Mouse (Mus musculus) C2C12 (cell line): ENCODE results near the gene Cd151. TPM values are rescaled to one million over a fixed set of nuclear protein-coding genes. Genes with fewer than 3 reads are reported as not detected.

Experiments used
- H3K27me3 ChIP-seq: one replicate; pipeline ENCODE4 v1.6.1; 2011; ENCODE audit not compliant: control insufficient read depth, insufficient read depth, insufficient read length
- H3K36me3 ChIP-seq: one replicate; pipeline ENCODE4 v1.6.1; 2011; ENCODE audit not compliant: control insufficient read depth, insufficient read depth
- H3K4me3 ChIP-seq: one replicate; pipeline ENCODE4 v1.5.1; 2011; ENCODE audit warnings: mild to moderate bottlenecking, control low read depth; ENCODE audit not compliant: poor library complexity, insufficient read depth, severe bottlenecking
- H3K79me2 ChIP-seq: one replicate; pipeline ENCODE4 v1.6.1; 2011; ENCODE audit not compliant: control insufficient read depth, insufficient read depth
- H3K79me3 ChIP-seq: one replicate; pipeline ENCODE4 v1.6.1; 2011; ENCODE audit warnings: low read depth, control low read depth
- H3ac ChIP-seq: one replicate; pipeline ENCODE3; 2011; ENCODE audit warnings: low read depth; ENCODE audit not compliant: control insufficient read depth, insufficient read length
- CEBPB ChIP-seq: IDR thresholded peaks from one replicate; pipeline ENCODE4 v1.6.1; 2011; ENCODE audit warnings: low read depth, mild to moderate bottlenecking, control low read depth, moderate library complexity
- CTCF ChIP-seq: IDR thresholded peaks from one replicate; pipeline ENCODE4 v1.5.1; 2011; ENCODE audit not compliant: control insufficient read depth, insufficient read depth, insufficient read length
- FOSL1 ChIP-seq: IDR thresholded peaks from one replicate; pipeline ENCODE4 v1.8.0; 2011; ENCODE audit warnings: mild to moderate bottlenecking, low read length; ENCODE audit not compliant: poor library complexity, insufficient read depth, severe bottlenecking
- MAX ChIP-seq: IDR thresholded peaks from one replicate; pipeline ENCODE4 v1.6.1; 2011; ENCODE audit warnings: mild to moderate bottlenecking, control low read depth
- MYOD1 ChIP-seq: IDR thresholded peaks from one replicate; pipeline ENCODE4 v1.6.1; 2011; ENCODE audit warnings: low read depth; ENCODE audit not compliant: control insufficient read depth, insufficient read length
- MYOG ChIP-seq: IDR thresholded peaks from one replicate; pipeline ENCODE4 v1.6.1; 2011; ENCODE audit not compliant: control insufficient read depth, insufficient read length; ENCODE audit errors: extremely low read depth
- USF1 ChIP-seq: IDR thresholded peaks from one replicate; pipeline ENCODE4 v1.6.1; 2011; ENCODE audit warnings: low read depth, mild to moderate bottlenecking, control low read depth, moderate library complexity
- polyA plus RNA-seq: library from polyadenylated mRNA; unstranded; fragments of >200 nt; fragmentation: generic; extraction: Trizol; gene quantifications from one replicate; pipeline ENCODE4 v1.2.1, GENCODE M21; 2012; ENCODE audit warnings: missing spikeins

Cd151 gene
- polyA plus RNA-seq, 1 experiment: 334 TPM

DNA sequence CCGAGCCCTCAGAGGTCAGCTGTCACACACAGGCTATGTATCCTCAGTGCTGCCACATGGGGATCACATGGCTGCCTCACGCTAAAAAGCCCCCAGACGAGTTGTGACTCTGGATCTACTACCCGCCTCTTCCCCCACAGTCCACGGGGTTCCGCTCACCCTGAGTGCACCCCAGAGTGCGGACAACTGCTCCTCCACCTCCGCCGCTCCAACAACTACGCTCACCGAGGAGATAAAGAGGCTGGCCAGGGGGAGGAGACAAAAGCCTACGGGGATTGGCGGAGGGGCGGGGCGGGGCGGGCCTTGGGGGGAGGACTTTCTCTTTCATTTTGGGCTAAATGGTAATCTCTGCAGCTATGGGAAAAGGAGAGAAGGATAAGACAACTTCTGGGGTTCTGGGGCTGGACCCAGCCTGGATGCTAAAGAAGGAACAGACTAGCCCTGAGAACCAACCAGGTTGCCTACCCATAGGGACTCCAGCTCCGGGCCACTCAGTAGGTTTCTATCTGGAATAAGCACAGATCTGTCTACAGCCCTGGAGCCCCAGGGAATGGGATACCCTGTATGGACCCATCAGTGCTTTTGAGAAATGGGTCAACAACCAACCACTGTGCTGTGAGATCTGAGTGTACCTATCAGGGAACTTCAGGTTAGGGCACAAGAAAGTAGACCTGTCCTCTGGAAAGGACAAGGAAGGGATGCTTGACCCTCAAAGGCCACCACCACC is 31.9 kb upstream of the Cd151 start:
- H3K36me3 ChIP-seq: peaks cover 27% of the 10 kb centered on the region

DNA sequence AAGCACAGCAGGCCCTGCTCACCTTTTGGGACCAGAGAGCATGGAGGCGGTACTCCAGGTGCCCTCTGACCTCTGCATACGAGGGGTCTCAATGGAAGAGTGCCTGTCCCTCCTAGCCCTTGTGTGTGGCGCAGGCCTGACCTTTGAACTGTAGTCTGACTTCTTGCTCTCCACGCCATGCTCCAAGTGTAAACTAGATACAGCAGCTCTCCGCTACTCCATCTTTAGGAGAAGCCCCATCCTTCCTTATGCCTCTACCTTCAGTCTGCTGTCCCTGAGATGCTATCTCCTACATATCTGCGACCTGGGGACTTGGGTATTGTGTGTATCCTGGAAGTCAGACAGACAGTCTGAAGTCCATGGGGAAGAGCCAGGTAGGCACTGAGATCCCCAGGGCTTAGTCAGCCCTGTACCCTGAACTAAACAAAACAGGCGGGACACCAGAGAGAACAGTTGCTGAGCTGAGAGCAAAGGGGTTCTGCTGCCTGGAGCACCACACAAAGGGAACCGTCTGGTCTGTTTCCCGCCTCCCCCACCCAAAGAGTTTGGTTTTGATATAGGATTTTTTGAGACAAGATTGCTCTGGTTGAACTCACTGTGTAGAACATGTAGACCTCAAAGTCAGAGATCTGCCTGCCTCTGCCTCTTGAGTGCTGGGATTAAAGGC is 31.2 kb upstream of the Cd151 start:
- Histone ChIP-seq H3ac (no peak overlapping the region), H3K36me3 (peaks cover 31% of the 10 kb centered on the region), H3K79me2 (peaks cover 32% of the 10 kb centered on the region), H3K79me3 (peaks cover 7% of the 10 kb centered on the region), H3K27me3 (no peaks in the 10 kb centered on the region), H3K4me3 (peak overlapping the region; percentile 11)
- TF ChIP-seq MAX (no peak), CTCF (no peak), MYOG (no peak), CEBPB (no peak), USF1 (no peak), FOSL1 (no peak), MYOD1 (no peak)

More for the DNA sequence above, 31.9 kb upstream of the Cd151 start:
- peak overlapping the region; percentile 11 for H3K4me3 ChIP-seq
- peaks cover 28% of the 10 kb centered on the region for H3K79me2 ChIP-seq
- TF ChIP-seq USF1 (no peak), MAX (no peak), CTCF (no peak), FOSL1 (no peak), CEBPB (no peak), MYOG (no peak), MYOD1 (no peak)
- H3K27me3 ChIP-seq: no peaks in the 10 kb centered on the region
- H3ac ChIP-seq: peak overlapping the region; percentile 43
- H3K79me3 ChIP-seq: peaks cover 7% of the 10 kb centered on the region

DNA sequence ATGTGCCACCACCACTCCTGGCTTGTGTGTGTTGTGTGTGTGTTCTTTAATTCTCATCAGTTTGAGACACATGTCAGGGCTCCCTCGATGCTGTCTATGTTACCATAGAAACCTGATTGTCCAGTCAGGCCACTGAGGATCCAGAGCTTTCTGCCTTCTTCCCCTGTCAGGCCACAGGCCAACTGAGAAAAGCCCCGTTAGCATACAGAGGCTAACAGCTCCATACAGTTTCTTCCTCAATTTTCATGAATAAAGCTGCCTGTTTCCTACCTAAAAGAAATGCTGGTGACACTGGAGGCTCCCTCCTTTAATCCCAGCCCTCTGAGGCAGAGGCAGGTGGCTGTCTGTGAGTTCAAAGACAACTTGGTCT is 30.7 kb upstream of the Cd151 start:
- peak overlapping the region; percentile 46 for H3K4me3 ChIP-seq
- H3K36me3 ChIP-seq: peaks cover 36% of the 10 kb centered on the region
- no peaks in the 10 kb centered on the region for H3K27me3 ChIP-seq

DNA sequence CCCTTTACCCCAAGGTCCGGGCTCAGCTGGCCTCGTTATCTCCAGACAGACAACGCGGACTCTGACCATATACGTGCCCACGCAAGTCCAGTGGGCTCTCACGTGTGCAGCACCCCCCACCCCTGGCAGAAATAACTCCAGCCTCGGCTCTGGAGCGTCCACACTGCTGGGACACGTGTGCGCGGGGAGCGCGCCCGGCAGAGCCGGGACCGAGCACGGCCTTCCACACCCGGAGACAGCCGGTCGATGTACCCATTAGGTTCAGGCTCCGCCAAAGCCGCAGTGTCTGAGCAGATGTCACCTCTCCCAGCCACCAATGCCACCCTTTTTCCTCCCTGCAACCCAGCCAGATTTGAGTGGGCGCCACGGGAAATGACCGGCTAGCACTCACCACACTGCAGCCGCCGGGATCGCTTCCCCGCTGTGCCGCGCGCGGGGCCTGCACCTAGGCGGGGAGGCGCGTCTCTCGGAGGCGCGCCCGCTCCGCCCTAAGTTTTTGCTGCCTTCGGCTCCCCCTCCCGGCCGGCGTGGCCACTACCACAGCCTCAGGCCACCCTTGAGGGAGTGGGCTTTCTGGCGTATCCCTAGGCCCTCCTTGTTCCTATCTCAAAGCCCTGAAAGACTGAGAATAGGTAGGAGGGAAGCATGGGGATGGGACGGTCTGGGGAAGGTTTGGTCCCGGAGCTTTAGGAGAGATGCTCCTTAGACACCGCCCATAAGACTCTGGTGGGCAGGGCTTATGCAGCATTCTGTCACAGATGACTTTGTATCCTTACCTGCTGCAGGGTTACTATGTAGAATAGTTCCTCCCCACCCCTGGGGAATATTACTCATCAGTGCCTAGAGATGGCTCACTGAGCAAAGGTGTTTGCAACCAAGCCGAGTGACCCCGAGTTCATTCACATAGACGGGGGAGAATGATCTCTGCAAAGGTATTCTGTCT is 29.7 kb upstream of the Cd151 start, which contains the start of gene Slc25a22:
TSS of gene Slc25a22 (minus strand) at position 715 of the 943 bp plus-strand sequence.
- Histone ChIP-seq H3K27me3 (no peaks in the 10 kb centered on the region), H3ac (peak within 1 kb of the TSS; percentile 74), H3K79me2 (peaks cover 47% of the 10 kb centered on the region), H3K36me3 (peaks cover 36% of the 10 kb centered on the region), H3K79me3 (peaks cover 7% of the 10 kb centered on the region), H3K4me3 (peak within 1 kb of the TSS; percentile 46)
- no peak for TF ChIP-seq FOSL1
- TF ChIP-seq MAX: peak; percentile 53
- peak; percentile 70 for TF ChIP-seq CTCF
- no peak for TF ChIP-seq MYOD1

More for the DNA sequence above, 30.7 kb upstream of the Cd151 start:
- Histone ChIP-seq H3K79me3 (peaks cover 7% of the 10 kb centered on the region), H3K79me2 (peaks cover 37% of the 10 kb centered on the region), H3ac (no peak overlapping the region)
- no peak for TF ChIP-seq FOSL1

DNA sequence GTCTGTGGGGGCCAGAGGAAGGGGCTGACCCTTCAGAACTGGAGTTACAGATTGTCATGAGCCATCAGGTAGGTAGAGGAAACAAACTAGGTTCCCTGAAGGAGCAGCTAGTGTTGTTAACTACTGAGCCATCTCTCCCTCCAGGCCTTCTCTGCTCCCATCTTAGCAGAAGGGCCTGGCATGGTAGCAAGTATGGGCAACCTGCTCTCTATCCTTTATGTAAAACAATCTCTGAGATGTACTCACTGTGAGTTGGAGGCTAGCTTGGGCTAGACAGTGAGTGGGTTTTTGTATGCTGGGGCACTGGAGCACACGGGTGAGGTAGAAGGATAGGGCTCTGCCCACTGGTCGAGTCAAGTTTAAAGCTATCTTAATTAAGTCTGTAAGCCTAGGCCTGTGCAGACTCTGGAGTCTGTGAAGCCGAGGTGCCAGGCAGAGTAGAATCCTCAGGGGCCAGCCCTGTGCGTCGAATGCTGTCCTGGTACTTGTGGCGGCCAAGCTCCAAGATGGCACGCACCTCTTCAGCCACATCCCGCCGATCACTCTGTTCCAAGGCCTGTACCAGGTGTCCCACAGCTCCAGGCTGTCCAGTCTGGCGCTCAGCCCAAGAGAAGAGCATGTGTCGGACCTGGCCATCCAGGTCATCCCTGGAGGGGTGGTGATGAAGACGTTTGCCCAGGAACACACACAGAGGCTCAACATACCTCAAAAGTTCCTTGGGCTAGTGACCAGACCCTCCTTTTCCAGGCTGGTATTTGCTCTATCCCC is 28.8 kb upstream of the Cd151 start:
- peaks cover 7% of the 10 kb centered on the region for H3K79me3 ChIP-seq
- no peak for TF ChIP-seq CTCF
- no peak for TF ChIP-seq MYOG
- no peak for TF ChIP-seq USF1
- TF ChIP-seq MYOD1: no peak
- TF ChIP-seq MAX: no peak
- no peak for TF ChIP-seq FOSL1
- no peak for TF ChIP-seq CEBPB
- H3ac ChIP-seq: no peak overlapping the region
- H3K79me2 ChIP-seq: peaks cover 54% of the 10 kb centered on the region
- H3K4me3 ChIP-seq: no peak overlapping the region
- H3K27me3 ChIP-seq: no peaks in the 10 kb centered on the region
- peaks cover 36% of the 10 kb centered on the region for H3K36me3 ChIP-seq
